21 mouse cellular contexts compared by ENCODE assay signal in the genomic region with DNA sequence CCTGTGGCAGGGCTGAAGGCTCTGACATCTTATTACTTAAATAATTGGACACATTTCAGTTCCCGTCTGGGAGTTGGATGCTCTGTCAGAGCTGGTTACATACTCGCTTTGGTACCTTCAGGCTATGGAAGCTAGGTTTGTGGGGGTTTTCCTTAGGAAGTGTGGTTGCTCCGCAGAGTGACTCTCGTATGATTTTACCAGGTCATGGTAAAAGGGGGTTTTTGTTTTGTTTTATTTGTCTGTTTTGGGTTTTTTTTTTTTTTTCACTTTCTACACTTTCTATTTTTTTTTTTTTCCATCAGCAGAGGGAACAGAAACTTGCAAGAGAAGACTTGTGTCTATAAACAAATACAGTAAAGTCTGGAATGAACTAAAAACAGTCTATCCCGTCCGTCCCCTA.
DNase-seq lines count a peak whose midpoint lies in the region; ATAC-seq and TF ChIP-seq lines count a peak whose summit lies in the region.
"Had no signal": no experiment of that assay in that cellular context is flagged by ENCODE, and none has a peak within 500 bp of the region (broad histone marks: within the 10 kb centered on the region; RNA-seq: fewer than 3 reads in every experiment).

No protein-coding gene starts in this region.

- H3K4me2 ChIP-seq in midbrain, embryonic 11.5 days: no peak overlapping the region
- no peak overlapping the region for H3K4me2 ChIP-seq in midbrain, embryonic 15.5 days
- H3K4me2 ChIP-seq in CH12.LX (ENCODE audit: insufficient read depth, low read depth, poor library complexity, severe bottlenecking): no peak overlapping the region
- H3K4me2 ChIP-seq: embryonic facial prominence, embryonic 12.5 days; forebrain, embryonic 13.5 days; forebrain, embryonic 15.5 days had no signal

- no peak overlapping the region for H3K27ac ChIP-seq in midbrain, embryonic 11.5 days (ENCODE audit: low read depth, low read length)
- no peak overlapping the region for H3K27ac ChIP-seq in midbrain, embryonic 15.5 days
- H3K27ac ChIP-seq in CH12.LX (ENCODE audit: insufficient read depth, low read depth): no peak overlapping the region
- H3K27ac ChIP-seq: embryonic facial prominence, embryonic 10.5 days; embryonic facial prominence, embryonic 12.5 days; forebrain, embryonic 13.5 days; forebrain, embryonic 15.5 days had no signal

- in situ Hi-C loops in CH12.LX (cut with MboI; ENCODE audit: low pct_ligation_motif_present, low pct_unique_long_range_greater_than_20kb, low sequenced_read_pairs): loop anchor here (5.0 to 10.0 kb wide), 2 partner anchors 37 to 114 kb away; no protein-coding TSS in a partner anchor

- no peaks in the 10 kb centered on the region for H3K9me3 ChIP-seq in midbrain, embryonic 11.5 days (ENCODE audit: control insufficient read depth, low read length)
- no peaks in the 10 kb centered on the region for H3K9me3 ChIP-seq in midbrain, embryonic 15.5 days
- H3K9me3 ChIP-seq in CH12.LX (replicated peaks; ENCODE audit: low read length): no peaks in the 10 kb centered on the region
- H3K9me3 ChIP-seq: embryonic facial prominence, embryonic 10.5 days; embryonic facial prominence, embryonic 12.5 days; forebrain, embryonic 13.5 days; forebrain, embryonic 15.5 days had no signal

- peak; percentile 71 for DNase-seq in heart, adult 11 months
- no peak for DNase-seq in heart, adult 18-20 months
- peak; percentile 56 for DNase-seq in midbrain, embryonic 11.5 days (ENCODE audit: low spot score, missing footprints)
- peak; percentile 70 for DNase-seq in CH12.LX (ENCODE audit: extremely low read depth)
- no peak for DNase-seq in lung, postnatal 4 days
- DNase-seq: adrenal gland, adult 8-10 months; adrenal gland, postnatal 14 days; adrenal gland, postnatal 36 days; cerebellum, adult 11-12 months; cerebellum, adult 2 months; cerebellum, adult 9-10 months; cerebellum, postnatal 10 days; cerebellum, postnatal 25 days had no signal

- no peak for ATAC-seq in midbrain, embryonic 11.5 days (ENCODE audit: low FRiP score)
- ATAC-seq in midbrain, embryonic 15.5 days (replicated peaks): no peak
- ATAC-seq: activated CD4-positive, CD25-positive, alpha-beta regulatory T cell, adult 4 months; forebrain, embryonic 13.5 days; forebrain, embryonic 15.5 days; Patski had no signal

- TF ChIP-seq CTCF in CH12.LX (conservative IDR thresholded peaks at IDR 0.05 in 1 of 2, IDR thresholded peaks at IDR 0.05 in 1 of 2; ENCODE audit: low read depth in 2 of 2, low read length in 2 of 2): no peak

- H3K4me1 ChIP-seq in midbrain, embryonic 11.5 days (ENCODE audit: control insufficient read depth, insufficient read depth, low read length): no peaks in the 10 kb centered on the region
- H3K4me1 ChIP-seq in midbrain, embryonic 15.5 days: peaks cover 23% of the 10 kb centered on the region
- peaks cover 5 to 41% of the 10 kb centered on the region in 2 experiments for H3K4me1 ChIP-seq in CH12.LX (ENCODE audit: control insufficient read depth in 1 of 2, insufficient read depth in 2 of 2)

- WGBS in midbrain, embryonic 11.5 days: 94% methylated on average over 6 of the region's 6 CpGs
- 78% methylated on average over 6 of the region's 6 CpGs for WGBS in midbrain, embryonic 15.5 days

- H3K27me3 ChIP-seq in midbrain, embryonic 11.5 days (ENCODE audit: control insufficient read depth, insufficient read depth, low read length): no peaks in the 10 kb centered on the region
- H3K27me3 ChIP-seq in midbrain, embryonic 15.5 days (replicated peaks): no peaks in the 10 kb centered on the region
- H3K27me3 ChIP-seq in CH12.LX (replicated peaks): no peaks in the 10 kb centered on the region
- H3K27me3 ChIP-seq: embryonic facial prominence, embryonic 12.5 days; forebrain, embryonic 13.5 days; forebrain, embryonic 15.5 days; Patski had no signal

- H3K9ac ChIP-seq in midbrain, embryonic 11.5 days (ENCODE audit: low read length): no peak overlapping the region
- H3K9ac ChIP-seq in midbrain, embryonic 15.5 days: no peak overlapping the region
- no peak overlapping the region for H3K9ac ChIP-seq in CH12.LX (ENCODE audit: insufficient read depth, low read depth)
- H3K9ac ChIP-seq: embryonic facial prominence, embryonic 12.5 days; forebrain, embryonic 13.5 days; forebrain, embryonic 15.5 days had no signal

- H3K79me2 ChIP-seq in CH12.LX (replicated peaks; ENCODE audit: control insufficient read depth, extremely low read depth, insufficient read depth, poor library complexity, severe bottlenecking): no peaks in the 10 kb centered on the region

- TF ChIP-seq POLR2A in CH12.LX (IDR thresholded peaks at IDR 0.05; ENCODE audit: low read depth, low read length): no peak

- peak; percentile 85 for TF ChIP-seq EP300 in CH12.LX (IDR thresholded peaks at IDR 0.05; ENCODE audit: low read length)

- no peak; the same call in 1 of the 2 replicates for TF ChIP-seq RAD21 in CH12.LX (IDR thresholded peaks at IDR 0.05; ENCODE audit: low read depth, low read length)

- no peaks in the 10 kb centered on the region for H3K36me3 ChIP-seq in midbrain, embryonic 11.5 days (ENCODE audit: control insufficient read depth, insufficient read depth, low read length)
- no peaks in the 10 kb centered on the region for H3K36me3 ChIP-seq in midbrain, embryonic 15.5 days (replicated peaks)
- no peaks in the 10 kb centered on the region for H3K36me3 ChIP-seq in CH12.LX (replicated peaks in 1 of 2; ENCODE audit: control insufficient read depth in 1 of 2, insufficient read depth in 1 of 2, low read length in 1 of 2)
- H3K36me3 ChIP-seq: embryonic facial prominence, embryonic 10.5 days; embryonic facial prominence, embryonic 12.5 days; forebrain, embryonic 15.5 days; G1E had no signal

- dilution Hi-C loops in CH12.LX (cut with MboI; ENCODE audit: extremely low pct_ligation_motif_present, extremely low pct_unique_long_range_greater_than_20kb, low sequenced_read_pairs): no loop called here

- H3K4me3 ChIP-seq in midbrain, embryonic 11.5 days (ENCODE audit: low read depth, low read length): no peak overlapping the region
- no peak overlapping the region for H3K4me3 ChIP-seq in midbrain, embryonic 15.5 days
- H3K4me3 ChIP-seq in CH12.LX (replicated peaks in 1 of 3; ENCODE audit: low read depth in 2 of 3, low read length in 2 of 3, poor library complexity in 1 of 3): no peak overlapping the region
- H3K4me3 ChIP-seq: embryonic facial prominence, embryonic 10.5 days; embryonic facial prominence, embryonic 12.5 days; forebrain, embryonic 13.5 days; forebrain, embryonic 15.5 days had no signal

TF ChIP-seq in CH12.LX, 34 proteins besides CTCF, POLR2A, EP300 and RAD21:
- TF ChIP-seq SIN3A (IDR thresholded peaks at IDR 0.05; ENCODE audit: low read length) (0 out of 2 replicates have a peak, but pooled peaks have one; percentile 42), SMC3 (IDR thresholded peaks at IDR 0.05; ENCODE audit: low read depth, low read length) (no peak; the same call in 1 of the 2 replicates), ETS1 (conservative IDR thresholded peaks at IDR 0.05; ENCODE audit: low read depth, low read length) (peak; percentile 84), MEF2A (IDR thresholded peaks at IDR 0.05; ENCODE audit: borderline replicate concordance, low read depth, low read length) (peak; percentile 56; the same call in 1 of the 2 replicates), TCF12 (IDR thresholded peaks at IDR 0.05; ENCODE audit: low read depth, low read length) (peak; percentile 30; the same call in 1 of the 2 replicates), BHLHE40 (IDR thresholded peaks at IDR 0.05; ENCODE audit: low read depth, low read length) (peak; percentile 61), MAFK (IDR thresholded peaks at IDR 0.05; ENCODE audit: insufficient replicate concordance, low read length) (peak; percentile 76), ZC3H11A (IDR thresholded peaks at IDR 0.05; ENCODE audit: low read depth, low read length) (no peak), CHD2 (IDR thresholded peaks at IDR 0.05; ENCODE audit: low read length) (0 out of 2 replicates have a peak, but pooled peaks have one; percentile 22), IRF4 (IDR thresholded peaks at IDR 0.05; ENCODE audit: low read depth, low read length) (peak; percentile 85), CHD1 (IDR thresholded peaks at IDR 0.05; ENCODE audit: low read depth, low read length) (no peak), MYC (IDR thresholded peaks at IDR 0.05; ENCODE audit: low read depth, low read length) (no peak), ZMIZ1 (IDR thresholded peaks at IDR 0.05; ENCODE audit: low read depth, low read length) (no peak), UBTF (IDR thresholded peaks at IDR 0.05; ENCODE audit: low read depth, low read length) (no peak), TBP (conservative IDR thresholded peaks at IDR 0.05; ENCODE audit: low read depth, low read length) (no peak), MAZ (IDR thresholded peaks at IDR 0.05; ENCODE audit: low read depth, low read length) (no peak), E2F4 (IDR thresholded peaks at IDR 0.05; ENCODE audit: insufficient replicate concordance, low read depth, low read length) (0 out of 2 replicates have a peak, but pooled peaks have one; percentile 23), NELFE (IDR thresholded peaks at IDR 0.05; ENCODE audit: low read depth, low read length) (0 out of 2 replicates have a peak, but pooled peaks have one; percentile 10), RCOR1 (conservative IDR thresholded peaks at IDR 0.05; ENCODE audit: low read depth, low read length) (peak; percentile 70), ZNF384 (IDR thresholded peaks at IDR 0.05; ENCODE audit: low read depth, low read length) (peak; percentile 97)

Comparison
In these comparisons a context has a peak if more than half of its experiments do, and no peak if none do; other contexts are left out.
1. DNase-seq: peak in heart, adult 11 months (single experiment), midbrain, embryonic 11.5 days (single experiment) and CH12.LX (single experiment); none in heart, adult 18-20 months (0 of 2) and lung, postnatal 4 days (0 of 2).